Mouse (Mus musculus): ENCODE data around the gene Cd8b1. TPM values are rescaled to one million over a fixed set of nuclear protein-coding genes. Genes with fewer than 3 reads are reported as not detected.
"Not testable (repeated sequence)": the region's sequence is repeated elsewhere in the genome, so short reads cannot be mapped to it uniquely, and the experiment has no call there.

The Cd8b1 gene
- total RNA-seq (2021), result not detected

GRCm38 (mm10) chr6:71322491-71322921, at the start of gene Cd8b1:
Gene Cd8b1 (plus strand): TSS chr6:71322788.
- DNase-seq, result no peak

GRCm38 (mm10) chr6:71273715-71274114, 48.9 kb upstream of the Cd8b1 start:
- no peak for DNase-seq

GRCm38 (mm10) chr6:71274621-71275020, 48.0 kb upstream of the Cd8b1 start:
- DNase-seq, result no peak

- DNase-seq, result no peak
Measured at GRCm38 (mm10) chr6:71279418-71279817, 43.2 kb upstream of the Cd8b1 start.

- DNase-seq, result no peak
Measured at GRCm38 (mm10) chr6:71293509-71293908, 29.1 kb upstream of the Cd8b1 start.

GRCm38 (mm10) chr6:71295303-71295702, 27.3 kb upstream of the Cd8b1 start:
- no peak for DNase-seq

- no peak for DNase-seq
Measured at GRCm38 (mm10) chr6:71298051-71298450, 24.5 kb upstream of the Cd8b1 start.

- no peak for DNase-seq
Measured at GRCm38 (mm10) chr6:71298751-71299150, 23.8 kb upstream of the Cd8b1 start.

- no peak for DNase-seq
Measured at GRCm38 (mm10) chr6:71302097-71302731, 20.4 kb upstream of the Cd8b1 start.

GRCm38 (mm10) chr6:71307486-71307885, 15.1 kb upstream of the Cd8b1 start:
- DNase-seq, result no peak

GRCm38 (mm10) chr6:71321826-71322283, 733 bp upstream of the Cd8b1 start, which contains the start of gene Smyd1:
Gene Smyd1 (minus strand): TSS chr6:71322233.
- no peak for DNase-seq

- DNase-seq, result no peak
Measured at GRCm38 (mm10) chr6:71324816-71325215, 2.2 kb downstream of the Cd8b1 start.

- no peak for DNase-seq
Measured at GRCm38 (mm10) chr6:71329881-71330280, 7.3 kb downstream of the Cd8b1 start.

GRCm38 (mm10) chr6:71330486-71330885, 7.9 kb downstream of the Cd8b1 start:
- DNase-seq, result no peak

- DNase-seq, result not testable (repeated sequence)
Measured at GRCm38 (mm10) chr6:71331491-71331890, 8.9 kb downstream of the Cd8b1 start.

GRCm38 (mm10) chr6:71332236-71332965, 9.8 kb downstream of the Cd8b1 start:
- no peak for DNase-seq

- no peak for DNase-seq
Measured at GRCm38 (mm10) chr6:71333031-71333430, 10.4 kb downstream of the Cd8b1 start.

- no peak for DNase-seq
Measured at GRCm38 (mm10) chr6:71333578-71334273, 11.1 kb downstream of the Cd8b1 start.

GRCm38 (mm10) chr6:71337666-71338065, 15.1 kb downstream of the Cd8b1 start:
- DNase-seq, result no peak

- no peak for DNase-seq
Measured at GRCm38 (mm10) chr6:71338941-71339340, 16.4 kb downstream of the Cd8b1 start.

- no peak for DNase-seq
Measured at GRCm38 (mm10) chr6:71339351-71339750, 16.8 kb downstream of the Cd8b1 start.

GRCm38 (mm10) chr6:71341179-71341578, 18.6 kb downstream of the Cd8b1 start:
- DNase-seq, result no peak

GRCm38 (mm10) chr6:71348006-71348405, 25.4 kb downstream of the Cd8b1 start:
- DNase-seq, result no peak

Data from layer of hippocampus, postnatal 36 days (tissue).